Mouse (Mus musculus) stomach, embryonic 16.5 days (tissue): ENCODE results near the gene Col27a1. TPM values are rescaled to one million over a fixed set of nuclear protein-coding genes. Genes with fewer than 3 reads are reported as not detected.

Experiments used
- ATAC-seq: fragments of 200-750 bp; cut with Nextera tagmentation; 2 replicates; pipeline ENCODE4 v1.8.0; 2017; ENCODE audit warnings: moderate number of reproducible peaks, moderate TSS enrichment; ENCODE audit not compliant: insufficient read depth, low FRiP score
- H3K27ac ChIP-seq: fragments of 300-500 bp; sonication (generic); 2 replicates; pipeline ENCODE4 v1.5.1; 2014; ENCODE audit warnings: low read length
- H3K27me3 ChIP-seq: fragments of 300-500 bp; sonication (generic); 2 replicates; pipeline ENCODE4 v1.6.1; 2014; ENCODE audit warnings: low read length, control low read depth, mixed read lengths; ENCODE audit not compliant: control insufficient read depth, insufficient read depth
- H3K36me3 ChIP-seq: fragments of 300-500 bp; sonication (generic); 2 replicates; pipeline ENCODE4 v1.6.1; 2014; ENCODE audit warnings: low read length; ENCODE audit not compliant: control insufficient read depth, insufficient read depth
- H3K4me1 ChIP-seq: fragments of 300-500 bp; sonication (generic); 2 replicates; pipeline ENCODE4 v1.6.1; 2014; ENCODE audit warnings: low read length, control low read depth, mixed read lengths; ENCODE audit not compliant: control insufficient read depth, insufficient read depth
- H3K4me2 ChIP-seq: fragments of 300-500 bp; sonication (generic); 2 replicates; pipeline ENCODE4 v1.6.1; 2014; ENCODE audit warnings: low read depth, low read length, mixed read lengths
- H3K4me3 ChIP-seq: fragments of 300-500 bp; sonication (generic); replicated peaks from 2 replicates; pipeline ENCODE4 v1.5.1; 2014; ENCODE audit warnings: mild to moderate bottlenecking, low read length
- H3K9ac ChIP-seq: fragments of 300-500 bp; sonication (generic); 2 replicates; pipeline ENCODE4 v1.6.1; 2014; ENCODE audit warnings: low read length
- H3K9me3 ChIP-seq: fragments of 300-500 bp; sonication (generic); replicated peaks from 2 replicates; pipeline ENCODE4 v1.6.1; 2016; ENCODE audit warnings: low read length, control low read depth; ENCODE audit not compliant: control insufficient read depth
- WGBS: fragments of 180-500 bp; shearing (Covaris S2); extraction: QIAGEN DNeasy Blood & Tissue Kit; methylation state at CpG from one replicate; pipeline ENCODE4 v1.1.7; 2014; 5-methylcytosine and 5-hydroxymethylcytosine counted together
- polyA plus RNA-seq: library from polyadenylated mRNA; unstranded; fragments of >200 nt; fragmentation: Nextera tagmentation; extraction: Ambion mirVana; gene quantifications from 2 replicates; pipeline ENCODE4 v1.2.1, GENCODE M21; 2015

The Col27a1 gene
- polyA plus RNA-seq, 1 experiment from 2014 or later, result 13.3 TPM

- peaks cover 6% of the 10 kb centered on the region; the same call in 1 of the 2 replicates for H3K36me3 ChIP-seq
- H3K27ac ChIP-seq, result no peak overlapping the region
- H3K9me3 ChIP-seq, result no peaks in the 10 kb centered on the region
- H3K4me1 ChIP-seq, result peaks cover 4% of the 10 kb centered on the region
- no peak for ATAC-seq
- H3K9ac ChIP-seq, result no peak overlapping the region
- WGBS, result 89% methylated on average over 3 of the region's 3 CpGs
- H3K4me2 ChIP-seq, result no peak overlapping the region
- H3K27me3 ChIP-seq, result no peaks in the 10 kb centered on the region
- H3K4me3 ChIP-seq, result no peak overlapping the region
Measured at GRCm38 (mm10) chr4:63241031-63241430, 27.2 kb downstream of the Col27a1 start.

- Histone ChIP-seq H3K9me3 (no peaks in the 10 kb centered on the region), H3K9ac (no peak overlapping the region), H3K4me2 (no peak overlapping the region), H3K27me3 (no peaks in the 10 kb centered on the region), H3K4me1 (peaks cover 8% of the 10 kb centered on the region; the same call in 1 of the 2 replicates), H3K36me3 (peaks cover 5% of the 10 kb centered on the region; the same call in 1 of the 2 replicates), H3K4me3 (no peak overlapping the region), H3K27ac (no peak overlapping the region)
- ATAC-seq, result no peak
Measured at GRCm38 (mm10) chr4:63247991-63248390, 34.2 kb downstream of the Col27a1 start.

GRCm38 (mm10) chr4:63248951-63249350 lies 35.1 kb downstream of the Col27a1 start:
- Histone ChIP-seq H3K36me3 (peaks cover 5% of the 10 kb centered on the region; the same call in 1 of the 2 replicates), H3K27ac (no peak overlapping the region), H3K4me3 (no peak overlapping the region), H3K27me3 (no peaks in the 10 kb centered on the region), H3K4me2 (no peak overlapping the region), H3K4me1 (peaks cover 8% of the 10 kb centered on the region; the same call in 1 of the 2 replicates), H3K9ac (no peak overlapping the region), H3K9me3 (no peaks in the 10 kb centered on the region)
- 54% methylated on average over 6 of the region's 6 CpGs for WGBS
- no peak for ATAC-seq

GRCm38 (mm10) chr4:63251760-63252159 lies 38.0 kb downstream of the Col27a1 start:
- H3K4me1 ChIP-seq, result peaks cover 8% of the 10 kb centered on the region; the same call in 1 of the 2 replicates
- no peak overlapping the region for H3K27ac ChIP-seq
- no peaks in the 10 kb centered on the region for H3K27me3 ChIP-seq
- 78% methylated on average over 11 of the region's 11 CpGs for WGBS
- H3K36me3 ChIP-seq, result 0 out of 2 replicates have a peak, but pooled peaks cover 5% of the 10 kb centered on the region
- no peaks in the 10 kb centered on the region for H3K9me3 ChIP-seq
- H3K9ac ChIP-seq, result no peak overlapping the region
- no peak overlapping the region for H3K4me3 ChIP-seq
- H3K4me2 ChIP-seq, result no peak overlapping the region
- ATAC-seq, result no peak

- no peak overlapping the region for H3K9ac ChIP-seq
- H3K27me3 ChIP-seq, result no peaks in the 10 kb centered on the region
- no peaks in the 10 kb centered on the region for H3K9me3 ChIP-seq
- no peak overlapping the region for H3K27ac ChIP-seq
- no peak for ATAC-seq
- 80% methylated on average over 6 of the region's 6 CpGs for whole genome bisulfite sequencing
- H3K4me1 ChIP-seq, result peaks cover 8% of the 10 kb centered on the region; the same call in 1 of the 2 replicates
- H3K36me3 ChIP-seq, result no peaks in the 10 kb centered on the region
- H3K4me3 ChIP-seq, result no peak overlapping the region
- no peak overlapping the region for H3K4me2 ChIP-seq
Measured at GRCm38 (mm10) chr4:63253716-63254115, 39.9 kb downstream of the Col27a1 start.

GRCm38 (mm10) chr4:63254151-63254550 lies 40.3 kb downstream of the Col27a1 start:
- no peak for ATAC-seq
- no peaks in the 10 kb centered on the region for H3K36me3 ChIP-seq
- 74% methylated on average over 2 of the region's 2 CpGs for WGBS

GRCm38 (mm10) chr4:63256371-63256770 lies 42.6 kb downstream of the Col27a1 start:
- ATAC-seq, result no peak
- H3K27me3 ChIP-seq, result no peaks in the 10 kb centered on the region
- H3K36me3 ChIP-seq, result no peaks in the 10 kb centered on the region
- H3K9me3 ChIP-seq, result no peaks in the 10 kb centered on the region
- no peak overlapping the region for H3K4me3 ChIP-seq
- H3K4me1 ChIP-seq, result 0 out of 2 replicates have a peak, but pooled peaks cover 2% of the 10 kb centered on the region
- H3K9ac ChIP-seq, result no peak overlapping the region
- no peak overlapping the region for H3K4me2 ChIP-seq
- H3K27ac ChIP-seq, result no peak overlapping the region
- WGBS, result 84% methylated on average over 2 of the region's 2 CpGs

More at GRCm38 (mm10) chr4:63254151-63254550, 40.3 kb downstream of the Col27a1 start:
- H3K4me1 ChIP-seq, result peaks cover 8% of the 10 kb centered on the region; the same call in 1 of the 2 replicates
- no peaks in the 10 kb centered on the region for H3K9me3 ChIP-seq
- no peaks in the 10 kb centered on the region for H3K27me3 ChIP-seq
- H3K27ac ChIP-seq, result no peak overlapping the region
- no peak overlapping the region for H3K4me2 ChIP-seq
- H3K4me3 ChIP-seq, result no peak overlapping the region
- H3K9ac ChIP-seq, result no peak overlapping the region

- no peak overlapping the region for H3K4me2 ChIP-seq
- H3K9ac ChIP-seq, result no peak overlapping the region
- no peaks in the 10 kb centered on the region for H3K9me3 ChIP-seq
- 69% methylated on average over 7 of the region's 7 CpGs for WGBS
- no peak overlapping the region for H3K4me3 ChIP-seq
- H3K4me1 ChIP-seq, result 0 out of 2 replicates have a peak, but pooled peaks cover 2% of the 10 kb centered on the region
- H3K27ac ChIP-seq, result no peak overlapping the region
- H3K36me3 ChIP-seq, result no peaks in the 10 kb centered on the region
- H3K27me3 ChIP-seq, result no peaks in the 10 kb centered on the region
- no peak for ATAC-seq
Measured at GRCm38 (mm10) chr4:63257346-63257745, 43.5 kb downstream of the Col27a1 start.

GRCm38 (mm10) chr4:63258096-63258495 lies 44.3 kb downstream of the Col27a1 start:
- H3K9me3 ChIP-seq, result no peaks in the 10 kb centered on the region
- H3K4me3 ChIP-seq, result no peak overlapping the region
- H3K9ac ChIP-seq, result no peak overlapping the region
- no peak overlapping the region for H3K27ac ChIP-seq
- no peaks in the 10 kb centered on the region for H3K27me3 ChIP-seq
- WGBS, result 88% methylated on average over 14 of the region's 14 CpGs
- H3K4me2 ChIP-seq, result no peak overlapping the region
- 0 out of 2 replicates have a peak, but pooled peaks cover 2% of the 10 kb centered on the region for H3K4me1 ChIP-seq
- no peaks in the 10 kb centered on the region for H3K36me3 ChIP-seq
- no peak for ATAC-seq
